Mouse (Mus musculus) embryonic facial prominence, embryonic 14.5 days (tissue): ENCODE measurements around the gene Rps15. TPM values are rescaled to one million over a fixed set of nuclear protein-coding genes. Genes with fewer than 3 reads are reported as not detected.
A peak's percentile ranks its signal among the peaks of the same experiment; 100 is the strongest.

ENCODE experiments used
- ATAC-seq: fragments of 200-750 bp; cut with Nextera tagmentation; 2 replicates; pipeline ENCODE4 v1.8.0; 2017; ENCODE audit warnings: low read depth, moderate number of reproducible peaks, moderate TSS enrichment
- DNase-seq: peaks from one replicate; pipeline ENCODE4 v3.0.0-alpha.2; 2015; ENCODE audit warnings: low spot score
- H3K27ac ChIP-seq: fragments of 300-500 bp; sonication (generic); replicated peaks from 2 replicates; pipeline ENCODE4 v1.5.1; 2014; ENCODE audit warnings: low read depth, mild to moderate bottlenecking, low read length, moderate library complexity
- H3K27me3 ChIP-seq: fragments of 300-500 bp; sonication (generic); replicated peaks from 2 replicates; pipeline ENCODE4 v1.6.1; 2014; ENCODE audit warnings: low read length; ENCODE audit not compliant: control insufficient read depth, insufficient read depth
- H3K36me3 ChIP-seq: fragments of 300-500 bp; sonication (generic); 2 replicates; pipeline ENCODE4 v1.6.1; 2014; ENCODE audit warnings: low read length, mixed read lengths; ENCODE audit not compliant: control insufficient read depth, insufficient read depth
- H3K4me1 ChIP-seq: fragments of 300-500 bp; sonication (generic); 2 replicates; pipeline ENCODE4 v1.6.1; 2014; ENCODE audit warnings: antibody characterized with exemption, low read length; ENCODE audit not compliant: control insufficient read depth, insufficient read depth
- H3K4me2 ChIP-seq: fragments of 300-500 bp; sonication (generic); 2 replicates; pipeline ENCODE4 v1.6.1; 2014; ENCODE audit warnings: low read depth, mild to moderate bottlenecking, low read length, moderate library complexity, mixed read lengths
- H3K4me3 ChIP-seq: fragments of 300-500 bp; sonication (generic); 2 replicates; pipeline ENCODE4 v1.5.1; 2014; ENCODE audit warnings: low read depth, mild to moderate bottlenecking, low read length
- H3K9ac ChIP-seq: fragments of 300-500 bp; sonication (generic); 2 replicates; pipeline ENCODE4 v1.6.1; 2014; ENCODE audit warnings: low read depth, mild to moderate bottlenecking, low read length, moderate library complexity, mixed read lengths
- H3K9me3 ChIP-seq: fragments of 300-500 bp; sonication (generic); 2 replicates; pipeline ENCODE4 v1.6.1; 2016; ENCODE audit warnings: low read length; ENCODE audit not compliant: control insufficient read depth
- WGBS: fragments of 180-500 bp; shearing (Covaris S2); extraction: QIAGEN DNeasy Blood & Tissue Kit; methylation state at CpG from one replicate; pipeline ENCODE4 v1.1.7; 2014; 5-methylcytosine and 5-hydroxymethylcytosine counted together
- polyA plus RNA-seq: library from polyadenylated mRNA; unstranded; fragments of >200 nt; fragmentation: Nextera tagmentation; extraction: Ambion mirVana; gene quantifications from 2 replicates; pipeline ENCODE4 v1.2.1, GENCODE M21; 2014

Rps15 gene
- polyA plus RNA-seq, 1 experiment from 2014 or later, result 1,145 TPM

DNA sequence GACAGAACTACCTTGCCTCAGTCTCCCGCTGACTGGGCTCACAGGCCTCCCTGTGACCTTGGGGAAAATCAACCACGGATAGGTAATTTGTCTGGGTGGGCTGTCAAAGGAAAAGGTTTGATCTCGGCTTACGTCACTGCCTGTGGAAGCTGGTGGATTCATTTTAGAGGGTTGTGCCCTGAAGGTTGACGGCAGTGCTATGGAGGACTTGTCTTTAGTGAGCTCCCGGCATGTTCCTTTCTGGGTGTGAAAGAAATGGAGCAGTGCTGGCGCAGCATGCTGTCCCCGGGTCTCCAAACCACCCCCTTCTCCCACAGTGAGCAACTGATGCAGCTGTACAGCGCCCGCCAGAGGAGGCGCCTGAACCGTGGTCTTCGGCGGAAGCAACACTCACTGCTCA is 1.1 kb downstream of the Rps15 start:
- DNase-seq (no peak), ATAC-seq (no peak)
- Histone ChIP-seq H3K4me1 (0 out of 2 replicates have a peak, but pooled peaks cover 4% of the 10 kb centered on the region), H3K4me2 (peak overlapping the region; percentile 98), H3K4me3 (peak overlapping the region; percentile 97), H3K27me3 (peaks cover 3% of the 10 kb centered on the region), H3K36me3 (peaks cover 28% of the 10 kb centered on the region), H3K27ac (peak overlapping the region; percentile 94), H3K9ac (peak overlapping the region; percentile 99), H3K9me3 (no peaks in the 10 kb centered on the region)
- 24% methylated on average over 14 of the region's 14 CpGs for WGBS

DNA sequence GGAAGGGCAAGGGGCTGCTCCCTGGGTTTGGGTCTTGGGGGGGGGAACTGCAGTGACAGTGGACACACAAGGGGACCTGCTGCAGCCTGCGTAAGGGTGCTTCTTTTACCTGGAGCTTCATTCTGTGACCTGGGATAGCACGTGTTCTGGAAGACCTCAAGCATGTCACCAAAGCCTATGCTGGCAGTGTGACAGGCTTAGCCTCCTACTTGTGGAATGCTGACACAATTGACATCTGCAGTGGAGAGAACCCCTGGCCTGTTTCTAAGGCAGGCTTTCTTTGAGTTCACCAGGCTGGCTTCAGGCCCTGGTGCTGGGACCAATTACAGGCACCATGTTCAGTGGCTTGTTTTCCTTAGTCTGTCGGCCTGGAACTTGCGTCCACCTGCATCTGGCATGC is 2.1 kb downstream of the Rps15 start:
- Histone ChIP-seq H3K4me3 (no peak overlapping the region), H3K9ac (no peak overlapping the region), H3K4me1 (0 out of 2 replicates have a peak, but pooled peaks cover 4% of the 10 kb centered on the region), H3K36me3 (peaks cover 22% of the 10 kb centered on the region), H3K27me3 (peaks cover 13% of the 10 kb centered on the region), H3K27ac (no peak overlapping the region), H3K9me3 (no peaks in the 10 kb centered on the region), H3K4me2 (no peak overlapping the region)
- WGBS, result 62% methylated on average over 4 of the region's 4 CpGs
- ATAC-seq, result no peak
- no peak for DNase-seq

DNA sequence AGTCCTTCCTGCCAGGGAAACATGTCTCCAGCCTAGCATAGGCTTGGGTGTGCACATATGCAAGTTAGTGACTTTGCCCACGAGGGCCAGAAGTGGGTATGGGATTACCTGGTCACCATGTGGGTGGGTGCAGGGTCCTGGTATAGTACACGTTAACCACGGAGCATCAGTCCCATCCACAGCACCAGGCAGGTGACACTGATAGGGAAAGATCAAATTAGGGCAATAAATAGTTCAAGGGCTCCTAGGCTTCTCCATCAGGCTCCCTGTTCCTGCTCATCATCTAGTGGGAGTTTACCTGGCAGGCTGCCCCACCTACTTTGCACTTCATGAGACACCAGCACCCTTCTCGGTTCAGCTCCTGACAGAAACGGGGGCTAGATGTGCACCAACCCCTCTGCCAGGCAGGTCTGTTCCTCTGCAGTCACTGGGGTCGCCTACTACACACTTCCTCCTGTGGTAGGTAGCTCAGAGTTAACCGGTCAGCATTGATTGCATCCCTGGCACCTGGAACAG is 2.6 kb downstream of the Rps15 start:
- ATAC-seq (no peak), DNase-seq (no peak)
- Histone ChIP-seq H3K4me1 (0 out of 2 replicates have a peak, but pooled peaks cover 4% of the 10 kb centered on the region), H3K27ac (no peak overlapping the region), H3K36me3 (peaks cover 22% of the 10 kb centered on the region), H3K27me3 (peaks cover 18% of the 10 kb centered on the region), H3K9me3 (no peaks in the 10 kb centered on the region), H3K4me3 (no peak overlapping the region), H3K9ac (no peak overlapping the region), H3K4me2 (no peak overlapping the region)
- whole genome bisulfite sequencing, result 42% methylated on average over 7 of the region's 7 CpGs

DNA sequence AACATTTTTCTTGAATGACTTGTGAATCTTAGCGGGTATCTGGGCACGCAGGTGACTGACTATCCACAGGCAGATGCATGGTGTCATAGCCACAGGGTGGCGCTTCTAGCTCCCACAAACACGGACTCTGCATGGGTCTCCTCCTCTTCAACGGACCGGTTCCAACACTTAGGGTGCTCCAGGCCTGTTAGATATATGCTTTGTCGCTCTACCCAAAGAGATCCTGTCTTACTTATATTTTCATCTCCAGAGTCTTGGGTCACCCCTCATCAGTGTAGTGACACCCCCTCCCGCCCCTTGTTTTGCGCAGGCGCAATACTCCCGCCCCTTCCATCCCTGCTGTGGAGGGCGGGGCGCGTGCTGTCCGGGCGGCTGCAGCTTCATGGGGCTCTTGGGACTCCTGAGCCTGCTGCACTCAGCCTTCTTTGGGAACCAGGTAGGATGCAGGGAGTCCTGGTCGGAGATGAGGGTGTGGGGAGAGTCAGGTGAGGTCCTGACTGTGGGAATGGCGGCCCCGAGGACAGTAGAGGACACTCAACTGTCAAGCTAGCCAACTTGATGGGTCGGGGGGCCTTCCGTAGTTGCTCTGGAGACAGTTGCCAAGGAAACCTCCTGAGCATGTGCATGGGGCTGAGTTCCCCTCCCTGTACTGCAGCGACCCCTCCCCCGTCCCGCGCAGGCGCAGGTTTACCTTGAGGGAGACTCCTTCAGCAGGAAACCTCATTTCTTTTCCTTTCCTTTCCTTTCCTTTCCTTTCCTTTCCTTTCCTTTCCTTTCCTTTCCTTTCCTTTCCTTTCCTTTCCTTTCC is 3.6 kb downstream of the Rps15 start, which contains the start of gene Apc2:
Apc2 (plus strand) TSS at position 360 of the 808 bp plus-strand sequence.
- Histone ChIP-seq H3K27me3 (peaks cover 28% of the 10 kb centered on the region), H3K4me1 (0 out of 2 replicates have a peak, but pooled peaks cover 4% of the 10 kb centered on the region), H3K4me3 (peak within 1 kb of the TSS; percentile 41), H3K9ac (peak within 1 kb of the TSS; percentile 55), H3K27ac (peak within 1 kb of the TSS; percentile 64), H3K4me2 (peak within 1 kb of the TSS; percentile 66), H3K9me3 (no peaks in the 10 kb centered on the region), H3K36me3 (peaks cover 22% of the 10 kb centered on the region)
- 2% methylated on average over 25 of the region's 26 CpGs for WGBS
- ATAC-seq, result peak; percentile 56
- peak; percentile 81 for DNase-seq

DNA sequence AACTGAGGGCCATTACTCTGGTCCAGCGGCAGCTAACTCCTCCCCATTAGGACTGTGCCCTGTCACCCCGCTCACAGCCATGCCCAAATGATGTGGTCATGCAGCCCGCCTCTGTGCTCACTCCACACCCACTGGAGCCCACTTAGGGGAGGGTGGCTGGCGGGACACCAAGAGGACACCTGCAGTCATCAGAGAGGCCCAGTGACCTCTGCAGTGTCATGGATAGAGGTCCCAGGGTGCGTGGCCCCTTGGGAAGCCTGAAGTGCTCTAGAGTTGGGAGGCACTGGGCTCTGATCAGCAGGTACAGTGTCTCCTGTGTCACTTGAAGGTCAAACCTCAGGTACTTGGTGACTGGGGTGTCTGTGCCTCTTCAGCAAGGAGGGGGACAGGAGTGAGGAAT is 4.6 kb downstream of the Rps15 start:
- H3K9me3 ChIP-seq, result no peaks in the 10 kb centered on the region
- peaks cover 22% of the 10 kb centered on the region for H3K36me3 ChIP-seq
- no peak overlapping the region; the same call in 1 of the 2 replicates for H3K27ac ChIP-seq
- peaks cover 38% of the 10 kb centered on the region for H3K27me3 ChIP-seq
- 0 out of 2 replicates have a peak, but pooled peaks cover 4% of the 10 kb centered on the region for H3K4me1 ChIP-seq
- DNase-seq (no peak), ATAC-seq (no peak)
- peak overlapping the region; percentile 55; the same call in 1 of the 2 replicates for H3K9ac ChIP-seq
- H3K4me3 ChIP-seq, result 0 out of 2 replicates have a peak overlapping the region, but pooled peaks have one; percentile 41
- WGBS, result 63% methylated on average over 5 of the region's 5 CpGs
- H3K4me2 ChIP-seq, result peak overlapping the region; percentile 66

DNA sequence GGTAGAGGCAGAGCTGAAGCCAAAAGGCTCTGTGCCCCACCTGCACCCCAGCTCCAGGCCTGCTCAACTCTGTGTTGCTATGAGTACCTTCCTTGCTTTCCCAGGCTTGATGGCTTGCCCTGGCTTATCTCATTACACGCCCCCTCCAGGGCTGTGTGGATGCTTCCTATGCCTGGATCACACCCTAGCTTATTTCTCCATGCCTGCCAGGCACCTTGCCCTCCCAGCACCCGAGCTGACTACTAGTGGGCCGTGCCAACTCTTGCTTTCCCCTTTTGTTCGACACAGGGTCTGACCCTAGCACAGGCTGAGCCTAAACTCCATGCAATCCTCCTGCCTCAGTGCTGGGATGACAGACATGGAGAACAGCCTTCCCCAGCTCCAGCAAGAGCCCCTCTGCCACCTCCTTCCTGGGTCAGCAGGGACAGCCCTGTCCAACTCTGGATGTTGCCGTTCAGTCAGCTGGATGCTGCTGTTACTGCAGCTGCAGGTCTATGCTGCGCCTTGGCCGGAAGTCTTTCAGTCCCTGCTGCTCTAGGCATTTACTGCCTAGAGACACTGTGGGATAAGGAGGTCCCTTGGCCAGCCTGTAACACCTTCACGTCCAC is 5.4 kb downstream of the Rps15 start:
- no peaks in the 10 kb centered on the region for H3K9me3 ChIP-seq
- no peak overlapping the region for H3K4me3 ChIP-seq
- H3K27me3 ChIP-seq, result peaks cover 43% of the 10 kb centered on the region
- WGBS, result 69% methylated on average over 8 of the region's 8 CpGs
- peak overlapping the region; percentile 25; the same call in 1 of the 2 replicates for H3K9ac ChIP-seq
- H3K36me3 ChIP-seq, result peaks cover 22% of the 10 kb centered on the region
- 0 out of 2 replicates have a peak, but pooled peaks cover 4% of the 10 kb centered on the region for H3K4me1 ChIP-seq
- no peak for ATAC-seq
- no peak for DNase-seq
- H3K27ac ChIP-seq, result no peak overlapping the region
- H3K4me2 ChIP-seq, result no peak overlapping the region

DNA sequence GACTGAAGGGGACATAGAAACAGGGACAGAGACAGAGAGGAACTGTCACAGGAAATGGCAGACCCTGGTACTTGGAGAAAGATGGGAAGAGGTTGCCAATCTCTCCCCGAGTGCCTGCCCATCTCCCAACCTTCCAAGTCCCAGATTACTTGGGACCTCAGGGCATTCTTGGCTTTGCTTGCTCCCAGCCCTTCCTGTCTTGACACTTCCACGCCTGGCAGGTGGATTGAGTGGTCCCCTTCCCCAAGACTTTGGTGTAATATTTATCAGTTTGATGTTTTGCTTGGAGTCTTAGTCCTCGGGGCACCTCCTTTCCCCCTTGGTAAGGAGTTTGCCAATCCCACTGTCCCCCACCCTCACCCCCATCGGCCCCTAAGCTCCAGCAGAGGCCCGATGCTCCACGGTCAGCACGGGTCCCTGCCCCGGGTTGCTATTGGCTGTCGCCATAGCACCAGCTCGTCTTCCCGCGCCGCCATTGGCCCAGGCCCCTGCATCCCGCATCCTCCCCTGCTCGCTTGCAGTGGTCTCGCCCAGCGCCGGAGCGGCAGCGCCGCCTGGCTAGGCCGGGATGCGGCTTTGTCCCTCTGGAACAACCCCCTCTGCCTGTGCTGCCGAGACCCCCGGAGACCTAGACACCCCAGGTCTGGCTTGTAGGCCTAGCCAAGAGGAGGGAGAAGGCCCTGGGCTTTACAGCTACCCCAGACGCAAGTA is 6.5 kb downstream of the Rps15 start:
- peak overlapping the region; percentile 35; the same call in 1 of the 2 replicates for H3K4me2 ChIP-seq
- WGBS, result 5% methylated on average over 26 of the region's 26 CpGs
- peak; percentile 78 for DNase-seq
- peaks cover 14% of the 10 kb centered on the region for H3K36me3 ChIP-seq
- H3K4me1 ChIP-seq, result no peaks in the 10 kb centered on the region
- peak overlapping the region; percentile 45 for H3K9ac ChIP-seq
- no peaks in the 10 kb centered on the region for H3K9me3 ChIP-seq
- H3K27ac ChIP-seq, result no peak overlapping the region; the same call in 1 of the 2 replicates
- peak overlapping the region; percentile 15 for H3K4me3 ChIP-seq
- peak; percentile 62; the same call in 1 of the 2 replicates for ATAC-seq
- H3K27me3 ChIP-seq, result peaks cover 45% of the 10 kb centered on the region

DNA sequence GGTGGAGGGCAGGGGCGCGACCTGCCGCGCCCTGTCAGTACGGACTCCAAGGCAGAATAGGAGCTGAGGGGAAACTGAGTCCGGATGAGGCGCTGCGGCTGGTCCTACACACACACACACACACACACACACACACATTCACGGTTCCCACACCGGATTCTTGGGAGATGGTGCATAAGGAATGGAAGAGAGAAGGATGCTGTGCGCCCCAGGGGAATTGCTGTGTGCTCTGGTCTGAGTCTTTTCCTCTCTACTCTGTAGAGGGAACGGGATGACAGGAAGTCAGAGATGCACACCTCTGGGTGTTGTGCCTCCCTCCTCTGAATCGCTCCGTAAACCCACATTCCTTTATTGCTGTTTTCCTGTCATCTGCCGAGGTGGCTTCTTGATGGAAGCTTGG is 7.0 kb downstream of the Rps15 start:
- 9% methylated on average over 15 of the region's 15 CpGs for WGBS
- no peak for DNase-seq
- H3K9me3 ChIP-seq, result no peaks in the 10 kb centered on the region
- H3K4me2 ChIP-seq, result peak overlapping the region; percentile 36; the same call in 1 of the 2 replicates
- no peaks in the 10 kb centered on the region for H3K4me1 ChIP-seq
- H3K4me3 ChIP-seq, result peak overlapping the region; percentile 15
- peaks cover 47% of the 10 kb centered on the region for H3K27me3 ChIP-seq
- H3K36me3 ChIP-seq, result peaks cover 9% of the 10 kb centered on the region
- H3K27ac ChIP-seq, result no peak overlapping the region; the same call in 1 of the 2 replicates
- ATAC-seq, result no peak
- peak overlapping the region; percentile 45 for H3K9ac ChIP-seq
